Mouse (Mus musculus): ENCODE results near the gene Kif5a. TPM values are rescaled to one million over a fixed set of nuclear protein-coding genes. Genes with fewer than 3 reads are reported as not detected.
"Not testable (repeated sequence)": the region's sequence is repeated elsewhere in the genome, so short reads cannot be mapped to it uniquely, and the experiment has no call there.

Gene Kif5a
- 0.29 TPM for polyA plus RNA-seq (2012; fragmentation: generic; extraction: Trizol)
- long read RNA-seq, experiment 1 = 0 reads
- long read RNA-seq, experiment 2, full-length matches to known transcripts = 3 of 3 reads
- long read RNA-seq, experiment 2, partial matches to known transcripts = 0 of 3 reads
- long read RNA-seq, experiment 2, other reads (novel, unspliced or antisense) = 0 of 3 reads

DNA sequence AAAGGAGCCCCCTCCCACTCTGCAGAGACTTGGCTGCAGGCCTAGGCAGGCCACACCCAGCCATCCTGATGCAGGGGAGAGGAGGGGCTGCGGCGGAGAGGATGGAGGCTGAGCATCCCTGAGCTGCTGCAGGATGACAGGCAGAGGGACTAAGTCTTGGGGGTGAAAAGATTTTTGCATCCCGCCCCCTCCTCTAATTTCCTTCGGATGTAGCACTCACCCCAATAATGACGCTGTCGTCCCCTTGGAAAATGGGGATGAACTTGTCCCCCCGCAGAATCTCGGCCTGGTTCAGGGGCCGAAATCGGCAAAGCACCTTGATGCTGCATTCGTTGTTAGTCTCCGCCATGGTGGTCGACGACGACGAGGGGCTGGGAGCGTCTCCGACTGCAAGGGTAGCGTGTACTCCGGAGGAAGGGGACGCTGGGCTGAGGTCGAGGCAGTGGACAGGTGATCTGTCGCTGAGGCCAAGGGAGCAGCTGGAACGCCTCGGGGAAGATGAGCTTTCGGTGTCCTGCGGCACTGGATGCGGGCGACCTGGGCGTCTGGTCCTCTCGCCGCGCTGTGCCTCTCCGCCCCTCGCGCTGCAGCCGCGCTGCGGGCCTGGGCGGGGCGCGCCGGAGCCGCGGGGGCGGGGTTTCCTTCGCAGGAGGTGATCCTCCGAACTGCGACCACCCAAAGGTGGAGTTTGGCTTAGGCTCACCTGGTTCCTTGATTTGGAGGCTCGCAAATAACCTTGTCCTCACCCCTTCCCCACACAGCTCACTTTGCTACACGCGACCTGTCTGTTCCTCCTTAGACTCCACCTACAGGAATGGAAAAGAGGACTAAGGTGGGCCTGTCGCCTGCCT is at the start of gene Kif5a:
Gene Kif5a (minus strand): TSS at position 801 of the 851 bp plus-strand sequence.
- peaks cover 4% of the 10 kb centered on the region for H3K36me3 ChIP-seq (ENCODE audit: control insufficient read depth, insufficient read depth)
- no peak within 1 kb of the TSS for H3K4me3 ChIP-seq (ENCODE audit: insufficient read depth, poor library complexity, severe bottlenecking)
- TF ChIP-seq MYOD1 (IDR thresholded peaks at IDR 0.05; ENCODE audit: control insufficient read depth, insufficient read length, low read depth) (no peak), MYOG (IDR thresholded peaks at IDR 0.05; ENCODE audit: control insufficient read depth, extremely low read depth, insufficient read length) (no peak), CEBPB (IDR thresholded peaks at IDR 0.05; ENCODE audit: low read depth) (no peak), USF1 (IDR thresholded peaks at IDR 0.05; ENCODE audit: low read depth) (no peak), FOSL1 (IDR thresholded peaks at IDR 0.05; ENCODE audit: insufficient read depth, low read length, poor library complexity, severe bottlenecking) (no peak), MAX (IDR thresholded peaks at IDR 0.05) (no peak), CTCF (IDR thresholded peaks at IDR 0.05; ENCODE audit: control insufficient read depth, insufficient read depth, insufficient read length) (no peak)
- peaks cover 20% of the 10 kb centered on the region for H3K27me3 ChIP-seq (ENCODE audit: control insufficient read depth, insufficient read depth, insufficient read length)
- H3ac ChIP-seq (ENCODE audit: control insufficient read depth, insufficient read length, low read depth) = peak within 1 kb of the TSS; percentile 21
- peaks cover 16% of the 10 kb centered on the region for H3K79me2 ChIP-seq (ENCODE audit: control insufficient read depth, insufficient read depth)
- H3K79me3 ChIP-seq (ENCODE audit: low read depth) = peaks cover 10% of the 10 kb centered on the region

- no peak for TF ChIP-seq MAX (IDR thresholded peaks at IDR 0.05)
- peak; percentile 51 for TF ChIP-seq CEBPB (IDR thresholded peaks at IDR 0.05; ENCODE audit: low read depth)
- no peak overlapping the region for H3ac ChIP-seq (ENCODE audit: control insufficient read depth, insufficient read length, low read depth)
- peaks cover 16% of the 10 kb centered on the region for H3K79me3 ChIP-seq (ENCODE audit: low read depth)
- peaks cover 24% of the 10 kb centered on the region for H3K36me3 ChIP-seq (ENCODE audit: control insufficient read depth, insufficient read depth)
- H3K4me3 ChIP-seq (ENCODE audit: insufficient read depth, poor library complexity, severe bottlenecking) = no peak overlapping the region
- peaks cover 37% of the 10 kb centered on the region for H3K79me2 ChIP-seq (ENCODE audit: control insufficient read depth, insufficient read depth)
- no peaks in the 10 kb centered on the region for H3K27me3 ChIP-seq (ENCODE audit: control insufficient read depth, insufficient read depth, insufficient read length)
Observed at GRCm38 (mm10) chr10:127312858-127313257, 49.7 kb upstream of the Kif5a start.

GRCm38 (mm10) chr10:127312356-127312676 is 49.2 kb upstream of the Kif5a start:
- peak overlapping the region; percentile 72 for H3ac ChIP-seq (ENCODE audit: control insufficient read depth, insufficient read length, low read depth)
- TF ChIP-seq USF1 (IDR thresholded peaks at IDR 0.05; ENCODE audit: low read depth) = no peak
- peak; percentile 61 for TF ChIP-seq MAX (IDR thresholded peaks at IDR 0.05)
- TF ChIP-seq CTCF (IDR thresholded peaks at IDR 0.05; ENCODE audit: control insufficient read depth, insufficient read depth, insufficient read length) = peak; percentile 50
- TF ChIP-seq MYOG (IDR thresholded peaks at IDR 0.05; ENCODE audit: control insufficient read depth, extremely low read depth, insufficient read length) = no peak
- peak overlapping the region; percentile 98 for H3K4me3 ChIP-seq (ENCODE audit: insufficient read depth, poor library complexity, severe bottlenecking)
- no peaks in the 10 kb centered on the region for H3K27me3 ChIP-seq (ENCODE audit: control insufficient read depth, insufficient read depth, insufficient read length)
- H3K36me3 ChIP-seq (ENCODE audit: control insufficient read depth, insufficient read depth) = peaks cover 30% of the 10 kb centered on the region
- H3K79me3 ChIP-seq (ENCODE audit: low read depth) = peaks cover 16% of the 10 kb centered on the region
- H3K79me2 ChIP-seq (ENCODE audit: control insufficient read depth, insufficient read depth) = peaks cover 41% of the 10 kb centered on the region

GRCm38 (mm10) chr10:127311476-127312355 is 48.6 kb upstream of the Kif5a start, which contains the start of gene Mars:
Mars (minus strand) TSS chr10:127311786.
- Histone ChIP-seq H3K36me3 (ENCODE audit: control insufficient read depth, insufficient read depth) (peaks cover 36% of the 10 kb centered on the region), H3K4me3 (ENCODE audit: insufficient read depth, poor library complexity, severe bottlenecking) (peak within 1 kb of the TSS; percentile 98), H3K27me3 (ENCODE audit: control insufficient read depth, insufficient read depth, insufficient read length) (no peaks in the 10 kb centered on the region), H3K79me3 (ENCODE audit: low read depth) (peaks cover 19% of the 10 kb centered on the region), H3K79me2 (ENCODE audit: control insufficient read depth, insufficient read depth) (peaks cover 46% of the 10 kb centered on the region), H3ac (ENCODE audit: control insufficient read depth, insufficient read length, low read depth) (peak within 1 kb of the TSS; percentile 91)
- TF ChIP-seq MYOD1 (IDR thresholded peaks at IDR 0.05; ENCODE audit: control insufficient read depth, insufficient read length, low read depth) (no peak), MAX (IDR thresholded peaks at IDR 0.05) (peak; percentile 81), USF1 (IDR thresholded peaks at IDR 0.05; ENCODE audit: low read depth) (no peak), MYOG (IDR thresholded peaks at IDR 0.05; ENCODE audit: control insufficient read depth, extremely low read depth, insufficient read length) (no peak), CEBPB (IDR thresholded peaks at IDR 0.05; ENCODE audit: low read depth) (peak; percentile 84), FOSL1 (IDR thresholded peaks at IDR 0.05; ENCODE audit: insufficient read depth, low read length, poor library complexity, severe bottlenecking) (no peak)

DNA sequence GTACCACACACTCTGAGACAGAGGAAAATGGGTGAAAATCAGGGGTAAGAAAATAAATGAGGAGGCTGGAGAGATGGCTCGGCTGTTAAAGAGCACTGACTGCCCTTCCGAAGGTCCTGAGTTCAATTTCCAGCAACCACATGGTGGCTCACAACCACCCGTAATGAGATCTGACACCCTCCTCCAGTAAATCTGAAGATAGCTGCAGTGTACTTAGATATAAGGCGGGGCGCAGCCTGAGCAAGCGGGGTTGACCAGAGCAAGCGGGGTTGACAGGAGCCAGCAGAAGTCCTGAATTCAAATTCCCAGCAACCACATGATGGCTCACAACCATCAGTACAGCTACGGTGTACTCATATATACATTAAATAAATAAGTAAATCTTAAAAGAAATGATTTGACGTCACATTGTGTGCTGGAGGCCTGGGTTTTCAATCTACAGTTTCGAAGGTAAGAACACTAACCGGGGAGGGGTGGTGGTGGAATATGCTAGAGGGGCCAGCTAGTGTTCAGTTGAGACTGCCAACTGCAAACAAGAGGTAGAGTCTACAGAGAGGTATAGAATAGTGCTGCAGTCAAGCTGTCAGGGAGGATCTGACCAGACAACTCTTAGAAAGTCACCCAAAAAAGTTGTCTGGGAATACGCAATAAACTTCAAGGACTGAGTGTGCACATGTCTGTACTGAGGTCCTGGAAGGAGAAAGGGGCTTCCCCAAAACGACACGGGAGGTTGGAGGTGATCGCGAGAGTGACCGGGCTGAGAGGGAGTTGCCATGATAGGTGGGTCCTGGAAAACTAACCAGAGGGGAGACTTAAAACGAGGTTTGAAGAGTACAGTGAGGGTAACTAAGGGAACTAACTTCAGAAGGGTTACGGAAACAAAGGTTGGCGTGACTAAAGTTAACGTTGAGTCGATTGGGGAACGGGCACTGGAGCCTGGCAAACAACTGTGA is 47.7 kb upstream of the Kif5a start:
- peak overlapping the region; percentile 91 for H3ac ChIP-seq (ENCODE audit: control insufficient read depth, insufficient read length, low read depth)
- no peak for TF ChIP-seq FOSL1 (IDR thresholded peaks at IDR 0.05; ENCODE audit: insufficient read depth, low read length, poor library complexity, severe bottlenecking)
- TF ChIP-seq MAX (IDR thresholded peaks at IDR 0.05) = peak; percentile 86
- H3K27me3 ChIP-seq (ENCODE audit: control insufficient read depth, insufficient read depth, insufficient read length) = no peaks in the 10 kb centered on the region
- H3K36me3 ChIP-seq (ENCODE audit: control insufficient read depth, insufficient read depth) = peaks cover 45% of the 10 kb centered on the region
- peak overlapping the region; percentile 98 for H3K4me3 ChIP-seq (ENCODE audit: insufficient read depth, poor library complexity, severe bottlenecking)
- H3K79me3 ChIP-seq (ENCODE audit: low read depth) = peaks cover 19% of the 10 kb centered on the region
- peaks cover 46% of the 10 kb centered on the region for H3K79me2 ChIP-seq (ENCODE audit: control insufficient read depth, insufficient read depth)

GRCm38 (mm10) chr10:127309167-127309566 is 46.0 kb upstream of the Kif5a start:
- Histone ChIP-seq H3K79me3 (ENCODE audit: low read depth) (peaks cover 19% of the 10 kb centered on the region), H3K36me3 (ENCODE audit: control insufficient read depth, insufficient read depth) (peaks cover 61% of the 10 kb centered on the region), H3K79me2 (ENCODE audit: control insufficient read depth, insufficient read depth) (peaks cover 46% of the 10 kb centered on the region)
- not testable (repeated sequence) for H3ac ChIP-seq (ENCODE audit: control insufficient read depth, insufficient read length, low read depth); H3K27me3 ChIP-seq (ENCODE audit: control insufficient read depth, insufficient read depth, insufficient read length); H3K4me3 ChIP-seq (ENCODE audit: insufficient read depth, poor library complexity, severe bottlenecking)

Data from C2C12 (cell line).